Mouse (Mus musculus): ENCODE data around the gene Gm3248.
"Not testable (repeated sequence)": the region's sequence is repeated elsewhere in the genome, so short reads cannot be mapped to it uniquely, and the experiment has no call there.

DNA sequence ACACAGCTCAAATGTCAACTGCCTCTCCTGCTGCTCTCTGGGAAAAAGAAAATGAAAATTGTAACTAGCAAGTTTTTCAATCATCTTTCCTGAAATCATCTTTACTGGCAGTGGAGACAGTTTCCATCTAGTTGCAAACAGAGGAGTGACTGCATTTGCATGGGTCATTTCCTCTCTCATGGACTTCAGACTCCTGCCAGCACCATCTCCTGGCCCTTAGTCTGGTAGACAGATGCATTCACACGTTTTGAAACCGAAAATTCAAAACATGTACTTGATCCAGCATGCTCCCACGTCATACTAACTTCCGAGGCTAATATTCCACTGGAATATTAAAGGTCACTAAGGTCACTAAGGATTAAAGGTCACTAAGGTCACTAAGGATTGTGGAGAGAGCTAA, 896 bp upstream of the Gm3248 start:
- TF ChIP-seq CTCF, POLR2A (IDR thresholded peaks at IDR 0.05; ENCODE audit: extremely low read depth, insufficient read depth, low read length): not testable (repeated sequence)

Data from cortical plate, adult 2 months (tissue).